Mouse (Mus musculus) urinary bladder, postnatal 4 days (tissue): Measurements from ENCODE around the gene Znhit1.

Experiments used
- DNase-seq, 2 experiments: peaks; one replicate each; pipeline ENCODE4 v3.0.0; 2021 to 2022; ENCODE audit warnings: low spot score in 2 of 2

Znhit1 gene

DNA sequence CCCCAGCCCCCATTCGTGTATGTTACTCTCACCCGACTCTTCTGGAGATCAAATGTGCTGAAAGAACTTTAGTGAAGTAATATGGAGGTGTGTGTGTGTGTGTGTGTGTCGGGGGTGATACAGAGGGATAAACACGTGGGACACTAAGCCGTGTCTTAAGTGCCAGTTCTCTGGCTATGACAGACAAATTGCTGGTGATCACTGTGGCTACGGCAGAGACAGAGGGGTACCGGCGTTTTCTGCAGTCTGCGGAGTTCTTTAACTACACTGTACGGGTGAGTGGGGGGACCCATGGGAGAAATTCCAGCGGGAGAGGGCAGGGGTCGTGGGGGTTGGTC, at the start of gene Znhit1:
TSS of gene Znhit1 (minus strand) at position 88 of the 338 bp plus-strand sequence.
- DNase-seq: no peak

DNA sequence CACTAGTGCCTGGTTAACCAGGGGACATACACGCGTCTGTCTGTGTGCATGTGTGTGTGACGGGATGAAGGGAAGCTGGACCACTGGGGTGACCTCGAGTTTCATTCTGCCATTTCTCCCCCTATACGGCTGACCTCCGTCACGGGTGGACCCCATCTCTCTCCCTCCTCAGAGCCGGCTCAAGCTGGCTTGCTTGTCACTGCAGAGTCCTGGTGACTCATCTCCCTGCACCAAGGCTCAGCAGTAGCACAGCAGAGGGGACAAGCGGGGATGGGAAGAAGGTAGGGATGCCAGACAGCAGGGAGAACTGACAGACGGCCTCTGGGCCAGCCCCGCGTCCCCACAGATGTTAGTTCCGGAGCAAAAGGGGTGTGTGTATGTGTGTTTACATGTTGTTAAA, 48.4 kb upstream of the Znhit1 start:
- no peak for DNase-seq

DNA sequence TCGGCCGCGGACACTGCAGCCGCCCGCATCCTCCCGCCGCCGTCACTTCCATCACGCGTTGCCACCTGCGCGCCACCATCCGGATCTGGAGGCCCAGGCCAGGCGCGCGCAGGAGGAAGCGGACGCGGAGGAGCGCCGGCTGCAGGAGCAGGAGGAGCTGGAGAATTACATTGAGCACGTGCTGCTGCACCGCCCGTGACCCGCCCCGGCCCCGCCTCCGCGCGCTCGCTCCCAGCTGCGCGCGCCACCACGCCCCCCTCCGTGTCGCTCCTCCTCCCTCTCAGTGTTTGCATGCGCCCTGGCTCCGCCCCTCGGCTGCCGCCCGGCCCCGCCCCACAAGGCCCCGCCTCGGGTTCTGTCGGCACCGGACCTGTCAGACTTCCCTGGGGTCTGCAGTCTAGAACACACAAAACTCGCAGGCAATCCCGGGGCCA, 44.8 kb upstream of the Znhit1 start:
- peak; percentile 83 to 92 for DNase-seq

DNA sequence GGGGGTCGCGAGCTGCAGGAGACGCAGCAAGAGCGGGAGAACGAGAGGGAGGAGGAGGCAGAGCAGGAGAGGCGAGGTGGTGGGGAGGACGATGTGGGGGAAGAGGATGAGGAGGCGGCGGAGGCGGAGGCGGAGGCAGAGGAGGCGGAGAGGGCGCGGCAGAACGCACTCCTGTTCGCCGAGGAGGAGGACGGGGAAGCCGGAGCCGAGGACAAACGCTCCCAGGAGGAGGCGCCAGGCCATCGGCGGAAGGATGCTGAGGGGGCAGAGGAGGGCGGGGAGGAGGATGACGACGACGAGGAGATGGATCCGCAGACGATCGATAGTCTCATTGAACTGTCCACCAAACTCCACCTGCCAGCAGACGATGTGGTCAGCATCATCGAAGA, 44.2 kb upstream of the Znhit1 start:
- DNase-seq: no peak

DNA sequence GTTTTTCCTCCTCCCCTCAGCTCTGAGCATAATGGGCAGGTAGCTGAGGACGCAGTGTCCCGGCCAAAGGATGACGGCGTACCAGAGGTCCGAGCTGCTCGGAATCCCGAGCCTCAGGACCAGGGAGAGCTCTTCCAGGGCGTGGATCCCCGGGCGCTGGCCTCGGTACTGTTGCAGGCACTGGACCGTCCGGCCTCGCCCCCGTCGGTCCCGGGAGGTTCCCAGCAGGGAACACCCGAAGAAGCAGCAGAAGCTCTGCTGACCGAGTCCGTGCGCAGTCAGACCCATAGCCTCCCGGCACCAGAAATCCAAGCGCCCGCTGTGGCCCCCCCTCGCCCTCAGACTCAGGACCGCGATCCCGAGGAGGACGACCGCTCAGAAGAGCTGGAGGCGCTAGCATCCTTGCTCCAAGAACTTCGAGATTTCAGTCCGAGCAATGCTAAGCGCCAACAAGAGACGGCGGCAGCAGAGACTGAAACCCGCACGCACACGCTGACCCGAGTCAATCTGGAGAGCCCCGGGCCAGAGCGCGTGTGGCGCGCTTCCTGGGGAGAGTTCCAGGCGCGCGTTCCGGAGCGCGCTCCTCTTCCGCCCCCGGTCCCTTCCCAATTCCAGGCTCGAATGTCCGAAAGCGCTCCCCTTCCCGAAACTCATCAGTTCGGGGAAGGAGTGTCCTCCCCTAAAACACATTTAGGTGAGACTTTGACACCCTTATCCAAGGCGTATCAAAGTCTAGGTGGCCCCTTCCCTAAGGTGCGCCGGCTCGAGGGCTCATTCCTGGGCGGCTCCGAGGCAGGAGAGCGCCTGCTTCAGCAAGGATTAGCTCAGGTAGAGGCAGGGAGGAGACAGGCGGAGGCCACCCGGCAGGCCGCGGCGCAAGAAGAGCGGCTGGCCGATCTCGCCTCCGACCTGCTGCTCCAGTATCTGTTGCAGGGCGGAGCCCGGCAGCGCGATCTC, 43.5 kb upstream of the Znhit1 start:
- DNase-seq: peak in 1 of 2 experiments; percentile 44

DNA sequence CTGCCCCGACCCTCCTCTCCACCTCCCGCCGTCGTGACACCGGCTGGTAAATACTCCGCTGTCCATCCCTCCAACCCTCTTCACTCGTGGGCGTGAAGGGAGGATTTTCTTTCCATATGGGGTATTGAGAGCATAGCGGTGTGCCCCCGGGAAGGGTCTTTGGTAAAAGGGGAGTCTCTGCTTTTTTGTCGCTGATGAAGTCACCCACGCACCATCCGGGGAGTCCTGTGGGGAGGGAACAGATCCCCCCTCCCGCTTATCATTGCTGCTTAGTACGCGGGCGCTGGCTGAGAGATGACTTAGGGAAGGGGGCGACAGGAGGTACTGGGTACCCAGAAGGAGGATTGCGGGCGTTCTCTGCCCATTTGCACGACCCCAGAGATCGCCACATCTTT, 42.6 kb upstream of the Znhit1 start:
- DNase-seq: no peak

DNA sequence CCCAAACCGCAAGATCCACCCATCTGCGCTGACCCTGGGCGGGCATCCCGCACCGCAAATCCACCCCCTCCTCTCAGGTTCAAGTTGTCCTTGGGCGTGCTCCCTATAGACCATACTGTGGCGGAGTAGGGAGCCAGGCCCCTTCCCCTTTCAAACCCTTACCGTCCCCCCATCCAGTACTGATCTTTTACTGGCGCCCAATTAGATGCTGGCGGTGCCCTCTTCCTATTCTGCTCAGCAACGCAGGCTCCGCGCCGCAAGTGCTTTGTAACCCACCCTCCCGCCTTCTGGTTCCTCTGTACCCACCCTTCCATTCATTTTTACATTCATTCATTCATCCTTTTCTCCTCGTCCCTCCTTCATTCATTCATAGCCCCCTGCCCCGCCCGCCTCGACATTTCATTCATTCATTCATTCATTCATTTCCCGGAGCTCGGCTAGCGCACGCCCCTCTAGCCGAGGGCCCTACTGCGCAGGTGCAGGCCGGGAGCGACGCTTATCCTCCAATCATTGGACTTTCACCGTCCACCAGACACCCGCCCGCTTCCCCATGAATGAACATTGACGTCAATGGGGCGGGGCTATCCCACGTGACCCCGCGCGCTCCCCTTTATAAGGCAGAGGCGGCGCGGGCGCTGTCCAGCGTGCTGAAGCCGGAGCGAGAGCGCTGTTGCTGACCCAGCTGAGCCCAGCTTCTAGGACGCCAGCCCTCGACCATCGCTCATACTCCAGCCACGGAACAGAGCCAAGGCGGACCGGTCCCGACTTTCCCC, 42.0 kb upstream of the Znhit1 start:
- DNase-seq: peak; percentile 89 to 97

DNA sequence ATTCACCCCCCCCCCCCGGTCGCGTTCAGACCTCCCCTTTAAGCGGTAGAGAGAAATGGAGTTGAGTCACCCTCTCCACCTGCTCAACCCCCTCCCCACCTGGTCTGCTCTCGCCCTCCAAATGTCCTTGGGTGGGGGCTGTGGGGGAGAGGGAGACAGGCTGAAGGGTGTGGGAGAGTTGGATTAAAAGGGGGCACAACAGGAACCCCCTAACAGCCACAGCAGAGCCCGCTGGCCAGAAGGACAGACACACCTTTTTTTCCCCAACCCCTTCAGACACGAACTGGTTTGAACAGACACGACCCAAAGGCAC, 41.4 kb upstream of the Znhit1 start:
- DNase-seq: no peak

DNA sequence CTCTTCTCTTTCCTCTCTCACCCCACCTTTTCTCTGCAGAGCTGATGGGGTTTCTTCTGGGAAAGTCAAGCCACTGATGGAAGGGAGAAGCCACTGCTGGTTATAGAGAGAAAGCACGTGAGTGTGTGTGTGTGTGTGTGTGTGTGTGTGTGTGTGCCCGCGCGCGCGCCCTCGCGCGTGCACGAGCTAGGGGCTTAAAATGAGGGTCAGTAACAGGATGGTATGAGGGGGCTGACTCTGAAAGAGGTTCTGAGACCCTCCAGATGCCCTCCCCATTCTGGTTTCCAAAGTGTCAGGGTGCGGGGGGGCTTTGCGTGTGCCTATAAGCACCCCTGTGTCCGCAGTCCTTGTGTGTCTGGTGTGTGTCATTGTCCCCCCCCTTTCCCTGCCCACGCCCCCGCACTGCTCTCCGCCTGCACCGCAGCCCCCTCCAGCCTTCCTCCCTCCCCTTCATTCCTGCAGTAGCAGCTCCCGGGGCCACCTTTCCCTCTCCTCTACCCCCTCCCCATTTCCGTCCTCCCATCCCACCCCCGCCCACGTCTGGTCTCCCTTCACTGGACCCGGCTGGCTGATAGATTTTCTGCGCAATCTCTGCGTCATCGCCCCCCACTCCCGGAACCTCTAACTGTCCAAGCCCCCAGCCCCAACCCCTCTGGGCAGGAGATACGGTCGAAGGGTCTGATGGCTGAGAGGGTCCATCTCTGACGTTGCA, 40.9 kb upstream of the Znhit1 start:
- no peak for DNase-seq

DNA sequence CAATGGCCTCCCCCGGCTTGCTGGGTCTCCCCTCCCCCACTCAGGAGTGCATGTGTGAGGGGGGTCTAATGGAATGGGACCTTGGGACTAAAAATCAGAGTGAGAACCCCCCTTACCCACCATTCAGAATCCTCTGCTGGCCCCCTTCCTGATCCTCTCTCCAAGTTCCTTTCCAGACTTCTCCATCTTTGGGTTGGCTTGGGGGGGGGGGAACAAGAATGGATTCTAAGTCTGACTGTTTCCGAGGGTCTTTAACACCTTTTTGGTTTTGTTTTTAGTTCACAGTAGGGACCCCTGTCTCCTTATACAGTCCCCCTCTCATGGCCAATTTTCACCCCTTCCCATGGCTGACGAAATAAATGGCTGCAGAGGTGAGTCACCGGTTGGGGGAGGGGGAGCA, 38.3 kb upstream of the Znhit1 start, which contains the start of gene Vgf:
TSS of gene Vgf (plus strand) at position 301 of the 400 bp plus-strand sequence.
- no peak for DNase-seq

DNA sequence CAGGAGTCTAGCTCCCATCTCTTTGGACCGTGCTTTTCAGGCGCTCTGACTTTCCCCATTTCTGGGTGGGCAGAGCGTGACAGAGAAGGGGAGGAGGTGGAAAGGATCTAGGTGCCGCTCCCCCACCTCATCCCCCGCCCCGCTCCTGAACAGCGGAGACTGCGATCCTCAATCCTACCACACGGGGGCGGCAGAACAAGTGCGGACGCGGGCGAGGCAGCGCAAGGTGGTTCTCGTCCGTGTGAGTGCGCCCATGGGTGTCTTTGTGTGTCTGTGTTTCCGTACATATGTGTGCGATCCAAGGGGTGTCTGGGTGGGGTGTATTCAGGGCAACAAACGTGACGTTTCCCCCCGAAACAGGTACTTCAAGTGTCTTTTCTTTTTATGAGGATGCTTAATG, 37.3 kb upstream of the Znhit1 start:
- DNase-seq: peak; percentile 52 to 84

DNA sequence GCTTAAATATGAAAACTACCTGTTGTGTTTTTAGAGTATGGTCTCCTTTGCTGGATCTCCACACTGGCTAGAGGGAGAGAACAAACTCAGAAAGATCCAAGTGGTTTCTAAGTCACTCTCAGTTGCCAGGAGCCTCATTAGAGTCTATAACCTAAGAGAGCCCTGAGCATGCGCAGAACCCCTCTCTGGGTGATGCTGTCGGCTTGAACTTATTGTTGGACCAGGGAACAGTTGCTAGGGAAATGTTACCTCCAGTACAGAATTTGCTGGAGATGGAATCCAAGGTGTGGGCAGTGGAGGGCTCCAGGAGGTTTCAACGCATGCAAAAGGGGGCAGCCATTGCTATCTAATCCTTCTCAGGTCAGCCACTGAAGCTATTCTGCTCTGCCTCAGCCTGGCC, 36.5 kb upstream of the Znhit1 start:
- no peak for DNase-seq

DNA sequence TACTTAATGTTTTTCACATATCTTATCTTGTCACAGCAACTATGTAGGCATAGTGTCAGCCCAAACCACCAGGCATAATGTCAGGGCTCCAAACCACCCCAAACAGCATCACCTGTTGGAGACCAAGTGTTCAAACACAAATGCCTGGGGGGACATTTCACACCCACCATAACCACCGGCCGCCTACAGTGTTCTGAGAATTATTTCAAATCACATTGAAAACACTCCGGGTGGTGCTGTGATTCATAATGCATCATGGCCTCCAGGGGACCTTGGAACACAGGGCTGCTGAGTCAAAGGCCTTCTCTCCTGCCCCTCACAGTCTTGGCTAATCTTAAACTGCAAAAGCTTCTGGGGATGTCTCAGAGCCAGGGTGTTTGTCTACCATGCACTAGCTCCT, 28.1 kb upstream of the Znhit1 start:
- no peak for DNase-seq

DNA sequence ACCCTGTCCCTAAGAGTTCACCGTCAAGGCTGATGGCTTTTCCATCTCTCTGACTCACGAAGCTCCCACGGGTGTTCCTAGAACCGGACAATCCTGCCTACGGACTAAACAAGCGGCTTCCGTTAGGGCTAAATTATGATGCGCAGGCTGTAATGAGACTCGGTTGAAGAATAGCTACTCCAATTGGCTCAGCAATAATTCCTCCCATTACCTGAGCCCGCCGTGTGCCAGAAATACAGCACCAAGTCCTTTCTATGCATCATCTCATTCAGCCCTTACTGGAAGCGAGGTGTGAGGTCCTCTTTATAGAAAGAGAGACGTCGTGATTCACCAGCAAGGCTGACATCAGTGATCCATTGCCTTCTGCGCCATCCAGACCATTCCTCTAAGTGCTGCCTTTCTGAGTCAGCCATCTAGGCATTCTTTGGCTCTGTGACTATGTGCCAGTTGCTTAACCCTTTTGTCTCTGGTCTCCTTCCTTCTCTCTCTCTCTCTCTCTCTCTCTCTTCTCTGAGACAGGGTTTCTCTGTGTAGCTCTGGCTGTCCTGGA, 24.7 kb upstream of the Znhit1 start:
- no peak for DNase-seq

DNA sequence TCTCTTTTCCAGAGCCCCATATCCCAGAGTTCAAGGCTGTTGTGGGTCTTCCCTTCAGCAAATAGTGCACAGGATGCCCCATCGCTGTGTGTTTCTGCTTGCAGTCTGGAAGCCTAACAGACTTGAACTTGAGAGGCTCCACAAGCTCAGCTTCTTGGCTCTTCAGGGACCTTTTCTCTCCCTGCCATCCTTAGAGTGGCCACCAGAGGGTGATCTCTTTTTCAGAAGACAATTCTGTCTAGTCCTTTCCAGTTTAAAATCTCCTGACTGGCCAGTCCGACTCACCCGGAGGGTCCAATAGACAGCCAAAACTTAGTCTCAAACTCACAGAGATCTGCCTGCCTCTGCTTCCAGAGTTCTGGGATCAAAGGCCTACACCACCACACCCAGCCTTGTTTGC, 22.2 kb upstream of the Znhit1 start:
- DNase-seq: no peak

DNA sequence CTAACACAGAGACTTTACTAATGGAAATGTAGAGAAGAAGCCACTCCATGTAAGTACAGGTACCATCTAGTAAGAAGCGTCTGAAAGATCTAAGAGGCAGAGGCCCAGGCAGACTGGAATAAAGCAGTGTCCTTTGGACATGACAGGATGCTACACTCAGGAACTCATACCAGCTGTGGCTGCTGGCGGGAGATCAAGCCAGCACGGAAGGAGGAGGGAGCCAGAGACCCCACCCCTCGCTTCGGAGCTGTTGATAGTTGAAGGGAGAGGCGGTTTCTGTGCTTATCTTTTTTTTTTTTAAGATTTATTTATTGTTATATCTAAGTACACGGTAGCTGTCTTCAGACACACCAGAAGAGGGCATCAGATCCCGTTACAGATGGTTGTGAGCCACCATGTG, 19.5 kb upstream of the Znhit1 start:
- no peak for DNase-seq

DNA sequence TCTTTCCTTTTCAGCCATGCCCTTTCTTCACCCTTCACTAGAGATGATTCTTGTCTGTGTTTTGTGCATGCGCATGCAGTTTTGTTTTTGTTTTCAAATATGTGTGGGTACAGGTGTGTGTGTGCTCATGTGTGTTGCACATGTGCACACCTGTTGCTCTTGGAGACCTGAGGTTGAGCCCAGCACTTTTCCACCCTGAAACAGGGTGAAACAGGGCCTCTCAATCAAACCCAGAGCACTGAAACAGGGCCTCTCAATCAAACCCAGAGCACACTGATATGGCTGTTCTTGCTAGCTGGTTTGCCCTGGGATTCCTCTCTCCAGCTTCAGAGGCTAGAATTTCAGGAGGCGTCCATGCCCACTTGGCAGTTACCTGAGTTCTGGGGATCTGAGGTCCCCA, 12.8 kb upstream of the Znhit1 start:
- no peak for DNase-seq

DNA sequence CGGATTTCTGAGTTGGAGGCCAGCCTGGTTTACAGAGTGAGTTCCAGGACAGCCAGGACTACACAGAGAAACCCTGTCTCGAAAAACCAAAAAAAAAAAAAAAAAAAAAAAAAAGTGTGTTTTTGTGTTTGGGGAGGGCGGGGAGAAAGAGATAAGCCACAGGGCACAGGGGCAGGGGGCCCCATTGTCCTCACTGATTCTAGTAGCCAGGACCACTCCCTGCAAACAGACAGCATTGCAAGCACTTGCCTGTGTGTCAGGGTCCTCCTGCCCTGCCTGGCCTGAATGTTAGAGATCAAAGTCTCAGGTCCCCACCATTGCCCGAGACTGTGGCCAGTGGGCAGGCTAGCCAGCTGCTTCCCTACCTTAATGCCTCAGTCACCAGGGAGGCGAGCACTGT, 11.6 kb upstream of the Znhit1 start:
- no peak for DNase-seq

DNA sequence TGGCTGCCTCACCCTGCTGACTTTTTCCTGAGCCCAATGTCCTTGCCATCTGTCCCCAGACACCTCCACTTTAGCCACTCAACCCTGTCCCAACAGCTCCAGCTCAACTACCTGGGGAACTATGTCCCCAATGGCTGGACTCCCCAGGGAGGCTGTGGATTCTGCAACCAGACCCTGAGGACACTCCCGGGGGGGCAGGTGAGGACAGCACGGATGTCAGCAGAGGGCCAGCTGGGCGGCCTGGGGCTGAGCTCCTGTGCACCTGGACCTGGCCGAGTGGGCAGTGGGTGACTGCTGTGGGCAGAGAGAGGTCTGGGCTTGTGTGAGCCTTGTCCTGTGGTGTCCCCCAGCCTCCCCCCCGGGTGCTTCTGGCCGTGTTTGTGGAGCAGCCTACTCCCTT, 2.0 kb upstream of the Znhit1 start:
- DNase-seq: no peak

DNA sequence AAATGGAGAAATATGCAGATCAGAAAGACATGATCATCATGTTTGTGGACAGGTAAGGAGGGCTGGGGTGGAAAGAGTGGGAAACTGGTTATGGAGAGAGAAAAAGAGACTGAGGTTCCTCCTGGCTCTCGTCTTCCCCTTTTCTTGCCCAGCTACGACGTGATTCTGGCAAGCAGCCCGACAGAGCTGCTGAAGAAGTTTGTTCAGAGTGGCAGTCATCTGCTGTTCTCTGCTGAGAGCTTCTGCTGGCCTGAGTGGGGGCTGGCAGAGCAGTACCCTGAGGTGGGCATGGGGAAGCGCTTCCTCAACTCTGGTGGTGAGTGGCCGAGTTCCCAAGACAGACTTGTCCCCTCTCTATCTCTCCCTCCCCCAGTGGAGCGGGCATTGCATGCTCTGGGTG, 599 bp upstream of the Znhit1 start:
- no peak for DNase-seq

DNA sequence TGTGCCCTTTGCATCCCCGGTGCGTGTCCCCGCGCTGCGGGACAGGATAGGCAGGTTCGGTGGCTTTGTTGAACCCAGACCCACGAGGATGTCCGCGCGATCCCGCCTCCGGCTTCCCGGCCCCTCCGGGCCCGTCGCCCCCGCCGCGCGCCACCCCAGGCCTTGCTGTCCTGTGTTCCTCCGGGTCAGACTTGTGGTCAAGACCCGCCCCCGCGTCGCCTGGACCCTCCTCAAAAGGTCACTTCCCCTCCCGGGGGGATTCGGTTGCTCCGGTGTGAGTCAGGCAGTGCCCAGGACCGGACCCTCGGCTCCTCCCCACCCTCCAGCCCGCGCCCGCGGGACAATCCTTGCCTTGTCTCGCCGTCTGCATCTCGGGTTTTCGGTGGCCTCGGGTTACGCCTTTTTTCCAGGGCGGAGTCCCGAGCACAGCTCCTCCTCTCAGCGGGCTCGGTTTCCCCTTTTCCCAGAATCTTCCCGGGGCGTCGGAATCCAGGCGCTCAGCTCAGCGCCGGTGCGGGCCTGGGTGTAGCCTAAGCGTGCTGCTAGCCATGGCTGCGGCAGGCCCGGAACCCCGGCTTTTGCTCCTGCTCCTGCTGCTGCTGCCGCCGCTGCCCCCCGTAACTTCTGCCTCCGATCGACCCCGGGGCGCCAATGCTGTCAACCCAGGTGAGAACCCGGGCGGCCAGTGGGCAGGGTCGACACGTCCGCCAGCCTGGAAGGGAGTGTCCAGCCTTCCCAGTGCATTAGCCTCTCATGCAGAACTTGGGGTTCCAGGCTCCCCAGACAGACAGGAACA, 485 bp downstream of the Znhit1 start:
- peak; percentile 70 to 76 for DNase-seq
